Mouse (Mus musculus) G1E (cell line): ENCODE data around the gene Tcf7l1. TPM values are rescaled to one million over a fixed set of nuclear protein-coding genes. Genes with fewer than 3 reads are reported as not detected.
A peak's percentile ranks its signal among the peaks of the same experiment; 100 is the strongest.

Experiments
- ATAC-seq: 2 replicates; pipeline ENCODE4 v1.8.0; 2016; ENCODE audit warnings: mild to moderate bottlenecking; ENCODE audit not compliant: insufficient number of reproducible peaks, poor library complexity, low FRiP score, severe bottlenecking; ENCODE audit errors: extremely low read depth
- DNase-seq: peaks from one replicate; pipeline ENCODE4 v3.0.0; 2012; ENCODE audit warnings: low spot score
- H3K27me3 ChIP-seq: 2 replicates; pipeline ENCODE4 v1.6.1; 2012; ENCODE audit warnings: mild to moderate bottlenecking, low read length, inconsistent platforms; ENCODE audit not compliant: insufficient read depth
- H3K36me3 ChIP-seq: replicated peaks from 2 replicates; pipeline ENCODE3; 2012; ENCODE audit warnings: mild to moderate bottlenecking, inconsistent platforms
- H3K4me1 ChIP-seq: 2 replicates; pipeline ENCODE4 v1.6.1; 2012; ENCODE audit warnings: low read depth, low read length, inconsistent platforms, mixed read lengths; ENCODE audit not compliant: insufficient read depth
- H3K4me3 ChIP-seq: 2 replicates; pipeline ENCODE4 v1.5.1; 2012; ENCODE audit warnings: low read depth, mild to moderate bottlenecking, inconsistent platforms, low read length, moderate library complexity, mixed read lengths
- H3K9me3 ChIP-seq: replicated peaks from 2 replicates; pipeline ENCODE4 v1.6.1; 2012; ENCODE audit warnings: inconsistent platforms
- CTCF ChIP-seq: IDR thresholded peaks from 2 replicates; pipeline ENCODE4 v1.5.1; 2012; ENCODE audit warnings: low read depth, low read length, inconsistent platforms, mixed read lengths
- GATA1 ChIP-seq: IDR thresholded peaks from 2 replicates; pipeline ENCODE4 v1.6.1; 2012; ENCODE audit warnings: borderline replicate concordance, low read length, inconsistent platforms, mixed read lengths
- GATA2 ChIP-seq: IDR thresholded peaks from 2 replicates; pipeline ENCODE4 v1.6.1; 2012; ENCODE audit warnings: low read depth, low read length, inconsistent platforms, borderline replicate concordance
- POLR2AphosphoS5 ChIP-seq: IDR thresholded peaks from 2 replicates; pipeline ENCODE4 v1.6.1; 2012; ENCODE audit warnings: low read depth, low read length, inconsistent platforms; ENCODE audit not compliant: insufficient replicate concordance
- TAL1 ChIP-seq: conservative IDR thresholded peaks from 2 replicates; pipeline ENCODE4 v1.6.1; 2012; ENCODE audit warnings: low read depth, low read length, inconsistent platforms, mixed read lengths
- polyA plus RNA-seq: library from polyadenylated mRNA; stranded (reverse); fragments of >175 nt; gene quantifications from 2 replicates; pipeline ENCODE4 v1.2.3, GENCODE M21; 2012
- total RNA-seq, 2 experiments: library from RNA; stranded (forward) in 1 of 2; stranded (reverse) in 1 of 2; fragments of 200-1000 nt in 1 of 2; fragments of >200 nt in 1 of 2; fragmentation: Nextera tagmentation in 1 of 2; gene quantifications; 2 replicates each; pipeline ENCODE4 v1.2.3; 2014 to 2017

Tcf7l1 gene
- total and polyA plus RNA-seq, 3 experiments, result 0.38 TPM; not detected in 2

DNA sequence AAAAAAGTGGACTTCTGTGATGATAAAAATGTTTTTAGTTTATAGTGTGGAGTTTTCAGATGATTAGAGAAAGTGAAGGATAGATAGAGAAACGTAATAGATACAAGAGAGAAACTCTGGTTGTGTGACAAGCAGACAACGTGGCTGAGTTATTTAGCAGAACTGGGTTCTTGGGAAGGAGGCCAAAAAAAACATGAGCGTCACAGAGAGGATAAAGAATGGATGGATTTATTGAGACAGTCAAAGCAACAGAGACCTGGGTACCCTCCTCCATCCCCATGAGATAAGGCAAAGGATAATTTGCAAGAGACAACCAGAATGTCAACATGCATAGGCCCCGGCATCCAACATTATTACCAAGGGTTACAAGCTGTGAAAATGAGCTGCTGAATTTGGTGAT is 178.8 kb downstream of the Tcf7l1 start:
- H3K27me3 ChIP-seq, result no peaks in the 10 kb centered on the region
- H3K9me3 ChIP-seq, result no peaks in the 10 kb centered on the region
- peaks cover 31% of the 10 kb centered on the region for H3K4me1 ChIP-seq
- no peak for TF ChIP-seq POLR2AphosphoS5
- no peak for TF ChIP-seq TAL1
- TF ChIP-seq CTCF, result no peak
- TF ChIP-seq GATA1, result no peak
- no peak for TF ChIP-seq GATA2
- DNase-seq (no peak), ATAC-seq (no peak)
- no peak overlapping the region for H3K4me3 ChIP-seq
- H3K36me3 ChIP-seq, result peaks cover 89% of the 10 kb centered on the region

- TF ChIP-seq POLR2AphosphoS5, result no peak
- no peak for TF ChIP-seq TAL1
- TF ChIP-seq CTCF, result no peak
- TF ChIP-seq GATA1, result no peak
- TF ChIP-seq GATA2, result no peak
- Histone ChIP-seq H3K4me3 (no peak overlapping the region), H3K27me3 (no peaks in the 10 kb centered on the region), H3K9me3 (no peaks in the 10 kb centered on the region), H3K4me1 (peaks cover 16% of the 10 kb centered on the region), H3K36me3 (peaks cover 93% of the 10 kb centered on the region)
- DNase-seq (no peak), ATAC-seq (no peak)
Measured at GRCm38 (mm10) chr6:72608662-72609184, 180.3 kb downstream of the Tcf7l1 start.

GRCm38 (mm10) chr6:72607676-72608075 is 181.4 kb downstream of the Tcf7l1 start:
- Histone ChIP-seq H3K4me1 (peaks cover 9% of the 10 kb centered on the region; the same call in 1 of the 2 replicates), H3K9me3 (no peaks in the 10 kb centered on the region), H3K4me3 (no peak overlapping the region), H3K36me3 (peaks cover 94% of the 10 kb centered on the region), H3K27me3 (no peaks in the 10 kb centered on the region)
- DNase-seq, result no peak
- TF ChIP-seq GATA2, result no peak
- no peak for ATAC-seq

DNA sequence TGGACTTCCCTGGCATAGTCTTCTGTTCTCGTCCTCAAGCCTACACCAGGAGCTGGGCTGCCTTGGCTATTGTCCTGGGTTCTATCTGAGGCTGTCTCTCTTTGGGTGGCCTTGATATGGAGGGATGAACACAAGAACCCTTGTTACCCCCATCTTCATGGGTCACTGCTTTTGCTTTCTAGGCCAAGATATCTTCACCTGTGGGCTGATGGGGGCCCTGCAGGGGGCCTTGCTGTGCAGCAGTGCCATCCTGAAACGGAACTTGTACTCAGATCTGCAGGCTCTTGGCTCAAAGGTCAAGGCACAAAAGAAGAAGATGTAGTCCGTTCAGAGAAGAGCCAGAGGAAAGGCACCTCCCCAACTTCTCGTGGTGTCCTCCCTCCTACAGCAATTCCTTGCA is 182.0 kb downstream of the Tcf7l1 start:
- no peak overlapping the region for H3K4me3 ChIP-seq
- no peak for TF ChIP-seq GATA1
- no peak for TF ChIP-seq CTCF
- no peak for TF ChIP-seq POLR2AphosphoS5
- TF ChIP-seq TAL1, result no peak
- no peak for TF ChIP-seq GATA2
- H3K27me3 ChIP-seq, result no peaks in the 10 kb centered on the region
- peaks cover 9% of the 10 kb centered on the region; the same call in 1 of the 2 replicates for H3K4me1 ChIP-seq
- no peak for ATAC-seq
- no peak for DNase-seq
- no peaks in the 10 kb centered on the region for H3K9me3 ChIP-seq
- peaks cover 95% of the 10 kb centered on the region for H3K36me3 ChIP-seq

- no peak for ATAC-seq
Measured at GRCm38 (mm10) chr6:72604066-72604465, 185.0 kb downstream of the Tcf7l1 start.

DNA sequence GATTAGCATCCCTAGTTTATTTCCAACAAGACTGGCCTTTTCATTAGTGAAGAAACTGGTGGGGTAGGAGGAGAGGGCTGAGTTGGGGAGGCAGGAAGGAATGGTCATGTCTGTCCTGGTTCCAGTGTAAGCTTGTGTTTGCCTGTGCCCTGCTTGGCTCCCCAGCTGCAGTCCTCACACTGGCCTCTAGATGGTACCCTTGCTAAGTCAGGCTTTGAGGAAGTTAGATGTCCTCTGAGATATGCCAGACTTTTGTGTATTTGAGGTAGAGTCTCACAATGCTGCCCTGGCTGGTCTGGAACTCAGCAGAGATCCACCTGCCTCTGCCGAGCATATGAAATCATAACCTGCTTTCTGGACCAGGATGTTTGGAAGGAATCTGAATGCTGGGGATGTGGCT is 187.3 kb downstream of the Tcf7l1 start:
- TF ChIP-seq TAL1 (no peak), GATA1 (no peak), POLR2AphosphoS5 (no peak), GATA2 (no peak), CTCF (peak; percentile 98)
- no peak overlapping the region for H3K4me3 ChIP-seq
- peaks cover 68% of the 10 kb centered on the region for H3K36me3 ChIP-seq
- H3K4me1 ChIP-seq, result peaks cover 42% of the 10 kb centered on the region
- no peaks in the 10 kb centered on the region for H3K9me3 ChIP-seq
- DNase-seq (peak; percentile 52), ATAC-seq (peak; percentile 47; the same call in 1 of the 2 replicates)
- no peaks in the 10 kb centered on the region for H3K27me3 ChIP-seq

More at GRCm38 (mm10) chr6:72604066-72604465, 185.0 kb downstream of the Tcf7l1 start:
- peaks cover 88% of the 10 kb centered on the region for H3K36me3 ChIP-seq
- H3K9me3 ChIP-seq, result no peaks in the 10 kb centered on the region
- H3K4me3 ChIP-seq, result no peak overlapping the region
- no peaks in the 10 kb centered on the region for H3K27me3 ChIP-seq
- DNase-seq, result no peak
- no peak for TF ChIP-seq GATA2
- no peak for TF ChIP-seq GATA1
- TF ChIP-seq CTCF, result no peak
- no peak for TF ChIP-seq TAL1
- TF ChIP-seq POLR2AphosphoS5, result no peak
- H3K4me1 ChIP-seq, result peaks cover 28% of the 10 kb centered on the region

- Histone ChIP-seq H3K4me1 (peaks cover 45% of the 10 kb centered on the region), H3K36me3 (peaks cover 63% of the 10 kb centered on the region), H3K4me3 (no peak overlapping the region), H3K27me3 (no peaks in the 10 kb centered on the region), H3K9me3 (no peaks in the 10 kb centered on the region)
- ATAC-seq (no peak), DNase-seq (no peak)
- TF ChIP-seq GATA1, result no peak
- TF ChIP-seq CTCF, result no peak
- TF ChIP-seq GATA2, result no peak
- TF ChIP-seq POLR2AphosphoS5, result no peak
- TF ChIP-seq TAL1, result no peak
Measured at GRCm38 (mm10) chr6:72600771-72601170, 188.3 kb downstream of the Tcf7l1 start.
